18 mouse cellular contexts compared by ENCODE assay signal in the genomic region with DNA sequence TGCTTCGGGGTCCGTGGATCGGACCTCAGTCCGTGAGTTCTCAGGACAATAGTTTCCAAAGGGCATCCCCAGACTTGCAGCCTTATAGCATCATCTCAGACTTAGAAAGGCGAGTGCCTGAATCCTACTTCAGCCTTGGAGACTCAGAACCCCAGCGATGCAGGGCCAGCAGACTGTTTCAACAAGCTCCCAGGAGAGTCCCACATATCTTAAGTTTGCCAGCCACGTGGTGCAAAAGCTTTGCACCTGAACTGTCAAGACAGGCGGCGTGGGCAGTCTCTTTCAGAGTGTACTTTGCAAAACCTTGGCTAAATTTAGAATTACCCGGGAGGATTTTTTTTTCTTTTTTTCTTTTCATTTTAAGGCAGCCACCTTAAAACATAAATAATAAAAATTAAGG. TPM values are rescaled to one million over a fixed set of nuclear protein-coding genes. Genes with fewer than 3 reads are reported as not detected.
"Had no signal": no experiment of that assay in that cellular context is flagged by ENCODE, and none has a peak within 500 bp of the region (broad histone marks: within the 10 kb centered on the region; RNA-seq: fewer than 3 reads in every experiment).

No protein-coding gene starts in this region.

- H3K4me1 ChIP-seq: intestine, embryonic 15.5 days; kidney, embryonic 15.5 days; limb, embryonic 12.5 days; liver, embryonic 13.5 days; lung, embryonic 15.5 days; midbrain, embryonic 12.5 days; neural tube, embryonic 13.5 days had no signal

- DNase-seq: kidney, adult 18-20 months; kidney, postnatal 14 days; liver; liver, embryonic 13.5 days; liver, postnatal 0 days; lung, postnatal 14 days; retina, postnatal 1 day; thymus, adult 18-20 months; thymus, postnatal 14 days had no signal

- ATAC-seq: intestine, embryonic 15.5 days; liver, postnatal 0 days; midbrain, embryonic 16.5 days had no signal

- H3K9ac ChIP-seq: intestine, embryonic 15.5 days; kidney, embryonic 15.5 days; limb, embryonic 12.5 days; liver, embryonic 13.5 days; liver, postnatal 0 days; lung, embryonic 15.5 days; midbrain, embryonic 12.5 days; neural tube, embryonic 13.5 days had no signal

- H3K27ac ChIP-seq: intestine, embryonic 15.5 days; kidney, embryonic 15.5 days; limb, embryonic 12.5 days; liver, embryonic 13.5 days; lung, embryonic 15.5 days; midbrain, embryonic 12.5 days; neural tube, embryonic 13.5 days; stomach, postnatal 0 days had no signal

- H3K4me2 ChIP-seq: intestine, embryonic 15.5 days; kidney, embryonic 15.5 days; limb, embryonic 12.5 days; liver, embryonic 13.5 days; lung, embryonic 15.5 days; midbrain, embryonic 12.5 days; neural tube, embryonic 13.5 days had no signal

- H3K9me3 ChIP-seq: intestine, embryonic 15.5 days; kidney, embryonic 15.5 days; limb, embryonic 12.5 days; liver, embryonic 13.5 days; lung, embryonic 15.5 days; midbrain, embryonic 12.5 days; neural tube, embryonic 13.5 days had no signal

- H3K4me3 ChIP-seq: intestine, embryonic 15.5 days; kidney, embryonic 15.5 days; limb, embryonic 12.5 days; liver, embryonic 13.5 days; lung, embryonic 15.5 days; midbrain, embryonic 12.5 days; neural tube, embryonic 13.5 days had no signal

- H3K27me3 ChIP-seq: intestine, embryonic 15.5 days; kidney, embryonic 15.5 days; limb, embryonic 12.5 days; lung, embryonic 15.5 days; midbrain, embryonic 12.5 days; neural tube, embryonic 13.5 days had no signal

- H3K36me3 ChIP-seq: intestine, embryonic 15.5 days; kidney, embryonic 15.5 days; limb, embryonic 12.5 days; liver, embryonic 13.5 days; lung, embryonic 15.5 days; midbrain, embryonic 12.5 days; neural tube, embryonic 13.5 days had no signal

RNA-seq across cellular contexts. Expression of a gene that starts 12.4 kb away (rescaled TPM):
- total RNA-seq: megakaryocyte-erythroid progenitor cell, adult 5-6 weeks had no signal
- polyA plus RNA-seq: kidney, embryonic 15.5 days; liver, embryonic 13.5 days; midbrain, embryonic 12.5 days had no signal

RNA-seq across cellular contexts. Expression of a gene that starts 14.9 kb away (rescaled TPM):
- total RNA-seq: megakaryocyte-erythroid progenitor cell, adult 5-6 weeks had no signal
